Mouse (Mus musculus) myocyte (in vitro differentiated cells): ENCODE measurements around the gene Dlx3.

Experiments
- E2F4 ChIP-seq: IDR thresholded peaks from one replicate; pipeline ENCODE4 v1.6.1; 2011; ENCODE audit warnings: mild to moderate bottlenecking, control low read depth, moderate library complexity; ENCODE audit not compliant: insufficient read depth
- MAX ChIP-seq: IDR thresholded peaks from one replicate; pipeline ENCODE4 v1.6.1; 2011; ENCODE audit warnings: low read depth, mild to moderate bottlenecking, control low read depth
- POLR2A ChIP-seq: IDR thresholded peaks from one replicate; pipeline ENCODE4 v1.6.1; 2011; ENCODE audit warnings: low read depth, mild to moderate bottlenecking, control low read depth, moderate library complexity; ENCODE audit not compliant: insufficient read length
- TCF12 ChIP-seq: IDR thresholded peaks from one replicate; pipeline ENCODE4 v1.6.1; 2011; ENCODE audit warnings: mild to moderate bottlenecking, control low read depth; ENCODE audit not compliant: poor library complexity, insufficient read depth, severe bottlenecking
- USF1 ChIP-seq: IDR thresholded peaks from one replicate; pipeline ENCODE4 v1.6.1; 2011; ENCODE audit warnings: low read depth, mild to moderate bottlenecking, control low read depth, moderate library complexity

GRCm38 (mm10) chr11:95153681-95154080, 33.8 kb downstream of the Dlx3 start:
- TF ChIP-seq POLR2A (no peak), USF1 (no peak), E2F4 (no peak), TCF12 (no peak), MAX (no peak)
